Mouse (Mus musculus): Measurements from ENCODE around the gene Slc25a48. TPM values are rescaled to one million over a fixed set of nuclear protein-coding genes. Genes with fewer than 3 reads are reported as not detected.

Slc25a48 gene
- 0.35 and 0.41 TPM in 2 replicates for polyA plus RNA-seq (2015; fragmentation: Nextera tagmentation; extraction: Ambion mirVana)

GRCm38 (mm10) chr13:56438211-56439075 is at the start of gene Slc25a48:
Gene Slc25a48, plus strand, starts transcription at chr13:56438355.
- Histone ChIP-seq H3K27ac (no peak within 1 kb of the TSS; the same call in 1 of the 2 replicates), H3K4me1 (replicated peaks) (no peaks in the 10 kb centered on the region), H3K4me2 (peak within 1 kb of the TSS; percentile 48), H3K36me3 (no peaks in the 10 kb centered on the region), H3K9ac (no peak within 1 kb of the TSS), H3K4me3 (replicated peaks) (peak within 1 kb of the TSS; percentile 45), H3K27me3 (peaks cover 48% of the 10 kb centered on the region), H3K9me3 (replicated peaks) (no peaks in the 10 kb centered on the region)
- DNase-seq (no peak), ATAC-seq (ENCODE audit: low read depth) (peak; percentile 57)
- WGBS (ENCODE audit: insufficient replicate concordance), result 3% methylated on average over 51 of the region's 51 CpGs

GRCm38 (mm10) chr13:56397572-56397971 is 40.6 kb upstream of the Slc25a48 start:
- DNase-seq (no peak), ATAC-seq (ENCODE audit: low read depth) (no peak)
- H3K9ac ChIP-seq, result no peak overlapping the region

GRCm38 (mm10) chr13:56401186-56401585 is 37.0 kb upstream of the Slc25a48 start:
- no peak for ATAC-seq (ENCODE audit: low read depth)
- Histone ChIP-seq H3K36me3 (no peaks in the 10 kb centered on the region), H3K4me1 (replicated peaks) (peaks cover 2% of the 10 kb centered on the region; the same call in 1 of the 2 replicates), H3K27me3 (no peaks in the 10 kb centered on the region), H3K9ac (no peak overlapping the region), H3K27ac (no peak overlapping the region), H3K4me2 (no peak overlapping the region), H3K9me3 (replicated peaks) (no peaks in the 10 kb centered on the region), H3K4me3 (replicated peaks) (no peak overlapping the region)
- 67% methylated on average over 4 of the region's 4 CpGs for WGBS (ENCODE audit: insufficient replicate concordance)
- DNase-seq, result no peak

More at GRCm38 (mm10) chr13:56397572-56397971, 40.6 kb upstream of the Slc25a48 start:
- H3K27ac ChIP-seq, result no peak overlapping the region
- 47% methylated on average over 5 of the region's 5 CpGs for WGBS (ENCODE audit: insufficient replicate concordance)
- H3K36me3 ChIP-seq, result no peaks in the 10 kb centered on the region
- H3K4me2 ChIP-seq, result no peak overlapping the region
- peaks cover 2% of the 10 kb centered on the region; the same call in 1 of the 2 replicates for H3K4me1 ChIP-seq (replicated peaks)
- H3K4me3 ChIP-seq (replicated peaks), result no peak overlapping the region
- no peaks in the 10 kb centered on the region for H3K27me3 ChIP-seq
- H3K9me3 ChIP-seq (replicated peaks), result no peaks in the 10 kb centered on the region

- no peaks in the 10 kb centered on the region for H3K27me3 ChIP-seq
Measured at GRCm38 (mm10) chr13:56403381-56404086, 34.6 kb upstream of the Slc25a48 start.

GRCm38 (mm10) chr13:56404511-56405140 is 33.5 kb upstream of the Slc25a48 start:
- DNase-seq (no peak), ATAC-seq (ENCODE audit: low read depth) (no peak)
- H3K4me3 ChIP-seq (replicated peaks), result no peak overlapping the region
- H3K27ac ChIP-seq, result no peak overlapping the region
- no peak overlapping the region for H3K9ac ChIP-seq
- no peak overlapping the region for H3K4me2 ChIP-seq
- WGBS (ENCODE audit: insufficient replicate concordance), result 53% methylated on average over 6 of the region's 6 CpGs
- no peaks in the 10 kb centered on the region for H3K36me3 ChIP-seq
- no peaks in the 10 kb centered on the region for H3K9me3 ChIP-seq (replicated peaks)
- no peaks in the 10 kb centered on the region for H3K27me3 ChIP-seq
- 0 out of 2 replicates have a peak, but pooled peaks cover 2% of the 10 kb centered on the region for H3K4me1 ChIP-seq (replicated peaks)

More at GRCm38 (mm10) chr13:56403381-56404086, 34.6 kb upstream of the Slc25a48 start:
- 57% methylated on average over 8 of the region's 8 CpGs for WGBS (ENCODE audit: insufficient replicate concordance)
- H3K9ac ChIP-seq, result no peak overlapping the region
- H3K4me1 ChIP-seq (replicated peaks), result 0 out of 2 replicates have a peak, but pooled peaks cover 2% of the 10 kb centered on the region
- no peaks in the 10 kb centered on the region for H3K9me3 ChIP-seq (replicated peaks)
- DNase-seq (no peak), ATAC-seq (ENCODE audit: low read depth) (no peak)
- no peaks in the 10 kb centered on the region for H3K36me3 ChIP-seq
- H3K27ac ChIP-seq, result no peak overlapping the region
- no peak overlapping the region for H3K4me2 ChIP-seq
- no peak overlapping the region for H3K4me3 ChIP-seq (replicated peaks)

GRCm38 (mm10) chr13:56412286-56412873 is 25.8 kb upstream of the Slc25a48 start:
- WGBS (ENCODE audit: insufficient replicate concordance), result 77% methylated on average over 9 of the region's 9 CpGs
- DNase-seq (no peak), ATAC-seq (ENCODE audit: low read depth) (no peak)
- Histone ChIP-seq H3K36me3 (no peaks in the 10 kb centered on the region), H3K9me3 (replicated peaks) (no peaks in the 10 kb centered on the region), H3K27me3 (no peaks in the 10 kb centered on the region), H3K4me1 (replicated peaks) (no peaks in the 10 kb centered on the region), H3K9ac (no peak overlapping the region), H3K4me2 (no peak overlapping the region), H3K27ac (no peak overlapping the region), H3K4me3 (replicated peaks) (no peak overlapping the region)

- H3K9me3 ChIP-seq (replicated peaks), result no peaks in the 10 kb centered on the region
- DNase-seq (no peak), ATAC-seq (ENCODE audit: low read depth) (no peak)
- H3K27me3 ChIP-seq, result peaks cover 5% of the 10 kb centered on the region; the same call in 1 of the 2 replicates
- no peaks in the 10 kb centered on the region for H3K4me1 ChIP-seq (replicated peaks)
- no peak overlapping the region for H3K27ac ChIP-seq
- WGBS (ENCODE audit: insufficient replicate concordance), result 35% methylated on average over 13 of the region's 13 CpGs
- no peak overlapping the region for H3K9ac ChIP-seq
- no peak overlapping the region for H3K4me3 ChIP-seq (replicated peaks)
- H3K36me3 ChIP-seq, result no peaks in the 10 kb centered on the region
- H3K4me2 ChIP-seq, result no peak overlapping the region
Measured at GRCm38 (mm10) chr13:56418685-56419483, 19.3 kb upstream of the Slc25a48 start.

GRCm38 (mm10) chr13:56419538-56419937 is 18.6 kb upstream of the Slc25a48 start:
- no peak overlapping the region for H3K4me2 ChIP-seq
- no peaks in the 10 kb centered on the region for H3K36me3 ChIP-seq
- DNase-seq (no peak), ATAC-seq (ENCODE audit: low read depth) (no peak)
- WGBS (ENCODE audit: insufficient replicate concordance), result 56% methylated on average over 6 of the region's 6 CpGs
- no peak overlapping the region for H3K4me3 ChIP-seq (replicated peaks)
- H3K4me1 ChIP-seq (replicated peaks), result no peaks in the 10 kb centered on the region
- peaks cover 5% of the 10 kb centered on the region; the same call in 1 of the 2 replicates for H3K27me3 ChIP-seq
- H3K9ac ChIP-seq, result no peak overlapping the region
- H3K9me3 ChIP-seq (replicated peaks), result no peaks in the 10 kb centered on the region
- no peak overlapping the region for H3K27ac ChIP-seq

GRCm38 (mm10) chr13:56422072-56422723 is 16.0 kb upstream of the Slc25a48 start:
- H3K36me3 ChIP-seq, result no peaks in the 10 kb centered on the region
- no peak overlapping the region for H3K9ac ChIP-seq
- H3K27ac ChIP-seq, result no peak overlapping the region
- no peak overlapping the region for H3K4me2 ChIP-seq
- no peaks in the 10 kb centered on the region for H3K4me1 ChIP-seq (replicated peaks)
- no peak for DNase-seq
- H3K27me3 ChIP-seq, result peaks cover 5% of the 10 kb centered on the region; the same call in 1 of the 2 replicates
- 19% methylated on average over 16 of the region's 16 CpGs for WGBS (ENCODE audit: insufficient replicate concordance)
- no peak for ATAC-seq (ENCODE audit: low read depth)
- no peak overlapping the region for H3K4me3 ChIP-seq (replicated peaks)
- no peaks in the 10 kb centered on the region for H3K9me3 ChIP-seq (replicated peaks)

- DNase-seq, result no peak
Measured at GRCm38 (mm10) chr13:56425931-56426330, 12.2 kb upstream of the Slc25a48 start.

More at GRCm38 (mm10) chr13:56425931-56426330, 12.2 kb upstream of the Slc25a48 start:
- WGBS (ENCODE audit: insufficient replicate concordance), result 50% methylated on average over 7 of the region's 7 CpGs
- no peaks in the 10 kb centered on the region for H3K4me1 ChIP-seq (replicated peaks)
- no peak overlapping the region for H3K4me2 ChIP-seq
- no peak overlapping the region for H3K9ac ChIP-seq
- no peak overlapping the region for H3K27ac ChIP-seq
- no peak overlapping the region for H3K4me3 ChIP-seq (replicated peaks)
- no peaks in the 10 kb centered on the region for H3K36me3 ChIP-seq
- H3K27me3 ChIP-seq, result peaks cover 11% of the 10 kb centered on the region; the same call in 1 of the 2 replicates
- no peak for ATAC-seq (ENCODE audit: low read depth)
- H3K9me3 ChIP-seq (replicated peaks), result no peaks in the 10 kb centered on the region
